Mouse (Mus musculus) cerebellum, adult 11 months (tissue): ENCODE data around the gene Asb17.
A peak's percentile ranks its signal among the peaks of the same experiment; 100 is the strongest.
"Not testable (repeated sequence)": the region's sequence is repeated elsewhere in the genome, so short reads cannot be mapped to it uniquely, and the experiment has no call there.

Experiments used
- DNase-seq: peaks from one replicate; pipeline ENCODE4 v3.0.0; 2022

Asb17 gene

DNA sequence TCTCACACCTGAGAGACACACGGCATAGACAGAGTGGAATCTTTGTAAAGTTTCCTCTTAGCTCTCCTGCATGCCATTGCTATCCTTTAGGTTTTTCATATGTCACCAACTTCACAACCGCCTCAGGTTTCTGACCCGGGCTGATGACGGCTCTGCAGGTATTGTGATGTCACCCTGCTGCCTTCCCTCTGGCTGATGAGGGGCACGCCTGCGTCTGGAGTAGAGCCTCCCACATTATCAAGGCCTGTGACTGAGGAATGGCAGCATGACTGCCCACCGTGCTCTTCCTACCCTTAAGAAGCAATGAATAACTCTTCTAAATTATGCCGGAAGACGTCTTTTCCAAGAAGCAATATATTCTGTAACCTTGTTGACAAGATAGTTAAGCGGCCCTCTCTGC is at the start of gene Asb17:
Gene Asb17 (plus strand): TSS at position 180 of the 400 bp plus-strand sequence.
- DNase-seq, result no peak

DNA sequence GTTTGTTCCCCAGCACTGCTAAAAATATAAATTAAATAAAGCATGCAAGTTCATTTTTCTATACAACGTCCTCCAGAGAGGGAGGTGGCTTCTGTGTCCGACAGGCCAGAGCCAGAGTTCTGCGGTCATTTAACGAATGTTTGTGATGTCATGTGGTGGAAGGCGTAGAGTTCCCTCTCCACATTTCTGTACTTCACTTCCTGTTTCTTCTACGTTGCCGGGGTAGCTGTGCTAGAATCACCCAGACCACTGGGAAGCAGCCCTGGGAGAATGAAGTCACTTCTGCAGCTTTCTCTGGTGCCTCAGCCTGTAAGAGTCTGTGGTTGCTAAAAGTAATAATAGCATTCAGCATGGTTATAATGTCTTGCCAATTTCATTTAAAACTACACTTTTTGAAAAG is 46.4 kb upstream of the Asb17 start:
- no peak for DNase-seq

DNA sequence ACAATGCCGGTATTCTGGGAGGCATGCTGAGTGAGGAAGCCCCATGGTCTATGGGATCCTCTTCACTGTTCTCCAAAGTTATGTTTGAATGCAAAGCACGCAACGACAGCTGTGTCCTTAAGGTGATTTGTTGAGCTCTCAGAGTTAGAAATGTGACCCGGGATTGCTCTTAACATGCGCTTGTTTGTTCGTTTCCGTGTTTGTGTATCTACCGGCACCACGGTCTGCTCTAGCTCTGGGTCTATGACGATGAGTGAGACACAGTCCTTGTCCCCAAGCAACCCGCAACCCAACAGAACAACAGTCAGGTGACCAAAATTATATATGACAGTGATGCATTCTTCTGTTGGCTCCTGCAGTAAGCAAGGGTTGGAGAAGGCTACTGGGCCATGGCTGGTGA is 44.4 kb upstream of the Asb17 start:
- no peak for DNase-seq

DNA sequence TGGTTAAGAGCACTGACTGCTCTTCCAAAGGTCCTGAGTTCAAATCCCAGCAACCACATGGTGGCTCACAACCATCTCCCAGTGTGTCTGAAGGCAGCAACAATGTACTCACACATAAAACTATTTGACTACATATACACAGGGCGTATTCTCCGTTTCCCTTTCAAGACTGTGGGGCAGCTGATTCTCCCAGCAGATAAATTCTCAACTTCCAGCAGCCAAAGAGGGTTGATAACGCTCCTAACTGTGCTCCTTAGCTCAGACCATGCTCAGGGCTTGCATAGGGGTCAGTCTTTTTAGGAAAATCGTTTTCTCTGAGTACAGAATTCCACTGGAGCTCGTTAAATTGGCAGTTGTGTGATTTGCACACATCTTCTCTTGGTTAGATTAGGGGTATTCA is 43.3 kb upstream of the Asb17 start:
- DNase-seq, result no peak

DNA sequence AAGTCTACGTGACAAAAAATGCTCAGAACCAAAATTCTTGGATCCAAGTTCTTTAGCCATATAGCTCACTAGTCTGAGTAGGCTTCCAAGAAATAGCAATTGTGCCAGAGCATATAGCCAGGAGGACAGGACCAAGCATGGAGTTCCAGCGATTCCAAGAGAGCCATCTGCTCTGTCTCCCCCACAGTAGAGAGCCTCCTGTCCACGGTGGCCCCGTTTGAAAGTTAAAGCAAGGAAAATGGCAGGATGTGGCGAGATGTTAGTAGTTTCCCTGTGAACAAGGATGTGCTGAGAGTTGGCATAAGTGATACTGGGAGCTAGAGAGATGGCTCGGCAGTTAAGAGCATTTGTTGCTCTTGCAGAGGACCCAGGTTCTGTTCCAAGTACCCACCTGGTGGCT is 42.5 kb upstream of the Asb17 start:
- no peak for DNase-seq

DNA sequence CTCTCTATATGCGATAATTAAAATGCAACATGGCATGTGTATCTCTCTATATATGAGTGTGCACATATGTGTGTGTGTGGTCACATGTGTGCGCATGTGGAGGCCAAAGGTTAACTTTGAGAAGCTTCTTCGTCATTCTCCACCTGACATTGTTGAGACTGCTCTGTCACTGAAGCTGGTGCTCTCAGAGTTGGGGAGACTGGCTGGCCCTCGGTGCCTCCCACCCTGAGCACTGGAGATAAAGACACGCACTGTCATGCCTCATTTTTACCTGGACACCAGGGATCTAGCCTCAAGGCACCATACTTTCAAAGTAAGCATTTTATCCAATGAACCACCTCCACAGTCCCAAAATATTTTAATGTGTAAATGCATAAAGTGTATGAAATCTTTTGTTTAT is 41.4 kb upstream of the Asb17 start:
- no peak for DNase-seq

DNA sequence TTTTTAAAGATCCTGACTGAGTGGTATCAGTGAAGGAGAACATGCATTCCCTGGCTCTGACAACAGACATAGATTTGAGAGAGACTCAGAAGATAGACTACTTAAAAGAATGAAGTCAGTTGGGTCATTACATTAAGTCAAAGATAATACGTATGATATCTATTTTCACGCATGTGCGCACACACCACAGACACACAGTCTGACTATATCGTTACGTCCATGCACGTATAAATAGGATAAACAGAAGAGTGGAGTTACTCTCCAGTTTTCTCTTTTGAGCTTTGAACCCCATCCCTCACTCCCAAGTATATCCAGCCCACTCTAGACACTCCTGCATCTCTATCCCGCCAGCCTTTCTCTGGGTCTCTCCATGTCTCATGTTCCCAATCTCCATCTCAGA is 40.0 kb upstream of the Asb17 start:
- no peak for DNase-seq

DNA sequence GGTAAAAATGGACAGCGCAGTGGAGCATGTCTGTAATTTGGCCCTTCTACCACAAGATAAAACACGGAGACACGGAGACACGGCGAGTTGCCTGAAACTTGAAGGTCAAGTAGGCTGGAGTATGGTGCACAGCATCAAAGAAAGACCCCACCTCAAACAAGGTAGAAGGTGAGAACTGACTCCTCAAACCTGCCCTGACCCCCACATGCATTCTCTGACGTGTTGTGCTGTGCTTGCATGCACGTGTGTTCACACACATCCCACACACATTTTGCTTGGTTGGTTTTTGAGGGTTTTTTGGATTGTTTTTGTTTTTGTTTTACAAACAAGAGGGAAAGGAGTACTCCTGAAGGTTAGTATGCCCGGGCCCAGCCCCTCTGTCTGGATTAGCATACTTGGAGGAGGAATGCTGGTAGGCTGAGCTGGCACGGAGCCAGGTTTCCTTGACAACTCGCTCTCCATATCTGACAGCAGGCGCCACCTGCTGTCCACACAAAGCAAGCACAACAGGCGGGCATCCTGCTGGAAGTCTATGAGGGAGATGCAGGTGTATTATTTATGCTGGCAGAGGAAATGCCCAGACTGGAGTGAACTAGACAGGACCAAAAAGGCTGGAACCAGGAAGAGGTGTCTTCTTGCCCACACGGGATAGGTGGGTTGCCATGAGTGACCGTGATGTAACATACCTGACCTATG is 37.8 kb upstream of the Asb17 start:
- DNase-seq, result peak; percentile 79

DNA sequence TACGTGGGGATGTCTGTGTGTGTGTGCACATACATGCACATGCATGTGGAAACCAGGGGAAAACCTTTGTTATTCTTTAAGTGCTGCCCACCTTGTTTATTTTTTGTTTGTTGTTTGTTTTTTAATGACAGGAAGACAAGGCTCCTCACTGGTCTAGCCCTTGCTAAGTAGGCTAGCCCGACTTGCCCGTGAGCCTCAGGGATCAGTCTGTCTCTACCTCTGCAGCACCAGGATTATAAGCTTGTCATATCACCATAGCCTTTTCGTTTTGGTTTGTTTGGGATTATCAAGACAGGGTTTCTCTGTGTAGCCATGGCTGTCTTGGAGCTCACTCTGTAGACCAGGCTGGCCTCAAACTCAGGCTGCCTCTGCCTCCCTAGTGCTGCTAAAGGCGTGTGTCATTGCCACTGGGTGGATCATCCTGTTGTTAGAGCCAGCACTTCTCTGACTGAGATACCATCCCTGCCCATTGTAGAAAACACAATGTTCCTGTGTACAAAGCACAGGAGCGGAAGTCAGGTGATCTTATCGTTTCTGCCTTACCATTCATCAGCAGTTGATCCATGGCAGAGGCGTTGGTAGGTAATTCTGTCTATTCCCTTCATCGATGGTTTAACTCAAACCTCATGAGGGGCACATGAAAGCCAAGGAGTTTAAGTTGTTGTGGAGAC is 37.1 kb upstream of the Asb17 start:
- DNase-seq, result no peak

DNA sequence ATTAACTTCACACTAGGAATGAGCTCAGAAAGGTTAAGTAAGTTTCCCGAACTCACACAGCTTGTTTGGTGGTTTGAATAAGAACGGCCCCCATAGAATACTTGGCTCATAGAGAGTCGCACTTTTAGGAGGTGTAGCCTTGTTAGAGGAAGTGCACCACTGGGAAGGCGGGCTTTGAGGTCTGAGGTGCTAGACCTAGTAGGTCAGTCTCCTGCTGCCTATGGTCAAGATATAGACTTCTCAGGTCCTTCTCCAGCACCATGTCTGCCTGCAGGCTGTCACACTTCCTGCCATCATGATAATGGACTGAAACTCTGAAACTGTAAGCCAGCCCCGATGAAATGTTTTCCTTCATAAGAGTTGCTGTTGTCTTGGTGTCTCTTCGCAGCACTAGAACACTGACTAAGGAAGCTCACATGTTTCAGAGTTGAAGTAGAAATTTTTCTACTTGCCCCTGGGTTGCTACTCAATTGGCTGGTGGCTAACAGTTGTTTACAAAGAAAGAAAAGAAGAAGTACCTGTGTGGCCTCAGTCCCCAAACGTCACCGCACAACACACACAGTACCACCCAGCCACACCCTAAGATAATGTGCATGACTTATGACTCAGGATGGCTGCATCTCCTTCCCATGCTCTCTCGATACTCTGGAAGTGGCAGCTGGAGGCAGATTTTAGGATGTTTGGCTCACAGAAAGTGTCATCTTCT is 36.4 kb upstream of the Asb17 start:
- no peak for DNase-seq

DNA sequence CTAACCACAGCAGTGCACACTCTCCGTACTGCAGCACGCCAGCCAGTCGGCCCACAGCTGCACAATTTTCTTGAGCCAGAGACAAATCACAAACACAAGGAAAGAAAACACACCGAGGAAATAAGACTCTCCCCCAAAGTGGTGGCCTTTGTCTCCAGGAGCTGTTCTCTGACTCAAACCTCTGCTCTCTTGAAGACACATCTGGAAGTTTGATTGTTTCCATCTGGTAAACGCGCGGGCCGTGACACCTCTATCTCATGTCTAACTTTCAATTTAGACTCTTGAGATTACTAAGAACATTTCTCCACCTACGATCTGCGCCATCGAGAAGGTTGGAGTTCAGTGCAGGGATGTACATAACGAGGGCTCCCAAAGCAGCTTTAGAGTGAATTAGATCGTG is 35.6 kb upstream of the Asb17 start:
- DNase-seq, result no peak

DNA sequence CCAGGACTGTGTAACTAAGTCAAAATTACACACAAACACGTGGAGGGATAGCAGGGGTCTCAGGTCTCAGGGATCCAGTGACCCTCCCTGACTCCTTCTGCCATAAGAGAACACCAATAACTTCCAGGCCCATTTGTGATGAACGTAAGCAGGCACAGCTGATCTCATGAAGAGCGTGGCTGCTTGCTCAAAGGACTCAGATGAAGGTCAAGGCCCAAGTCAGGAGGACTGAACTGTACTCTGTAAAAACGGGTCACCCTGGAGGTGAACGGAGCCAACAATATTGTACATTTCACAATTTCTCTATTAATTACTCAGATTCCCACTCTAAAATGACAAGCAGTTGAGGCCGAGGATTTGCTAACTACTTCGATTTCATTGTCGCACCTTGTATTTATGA is 30.0 kb upstream of the Asb17 start:
- no peak for DNase-seq

DNA sequence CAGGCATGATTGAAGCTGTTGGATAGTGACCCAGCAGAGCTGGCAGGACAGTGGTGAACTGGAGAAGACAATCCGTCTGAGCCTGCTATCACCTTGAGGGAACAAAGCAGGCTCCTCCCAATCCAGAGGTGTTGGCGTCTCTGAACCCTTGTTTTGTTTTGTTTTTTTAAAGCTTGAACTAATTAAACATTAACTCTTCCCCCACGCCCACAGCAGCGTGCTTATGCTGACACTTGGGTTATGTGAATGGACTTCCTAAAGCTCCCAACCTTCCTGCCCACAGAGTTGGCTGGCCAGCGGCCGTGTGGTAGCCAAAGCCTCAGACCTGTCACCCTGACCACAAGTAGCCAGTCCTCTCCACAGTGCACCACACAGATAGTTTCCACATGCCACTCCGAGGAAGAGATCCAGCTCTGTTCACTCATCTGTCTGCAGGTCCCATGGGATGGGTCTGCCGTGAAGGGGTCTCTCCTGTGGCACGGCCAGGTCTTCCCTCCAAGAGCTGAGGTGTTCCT is 26.6 kb upstream of the Asb17 start:
- DNase-seq, result no peak

DNA sequence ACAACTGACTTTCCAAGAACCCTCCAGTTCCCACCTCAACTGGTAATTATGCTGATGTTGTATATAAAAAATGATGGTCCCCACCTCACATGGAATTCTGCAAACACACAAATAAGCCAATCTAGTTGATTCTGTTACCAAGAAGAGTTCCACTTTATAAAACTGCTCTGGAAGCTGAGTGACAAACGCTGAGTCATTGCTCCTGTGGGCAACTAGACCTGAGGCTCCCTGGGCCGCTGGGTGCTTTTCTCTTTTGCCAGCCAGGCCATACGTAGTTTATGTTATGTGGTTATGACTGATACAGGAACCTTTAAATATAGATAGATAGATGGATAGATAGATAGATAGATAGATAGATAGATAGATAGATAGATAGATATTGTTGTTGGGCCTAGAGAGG is 25.3 kb upstream of the Asb17 start:
- no peak for DNase-seq

DNA sequence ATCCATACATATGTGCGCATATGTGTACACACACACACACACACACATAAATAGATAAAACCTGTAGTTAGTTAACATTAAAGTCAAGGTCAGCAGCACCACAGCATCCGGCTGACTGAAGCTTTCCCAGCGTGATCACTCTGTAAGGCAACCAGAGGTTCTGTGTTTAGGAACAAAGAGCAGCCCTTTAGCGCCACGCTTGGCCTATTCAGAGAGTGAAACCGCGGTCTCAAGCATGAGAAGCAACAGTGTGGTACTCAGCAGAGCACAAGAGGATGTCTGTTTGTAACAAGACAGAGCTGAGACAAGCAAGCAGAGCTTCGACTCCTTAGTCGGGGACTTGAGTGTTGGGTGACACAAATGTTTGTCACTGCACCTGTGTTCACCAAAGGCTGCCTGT is 24.6 kb upstream of the Asb17 start:
- DNase-seq, result no peak

DNA sequence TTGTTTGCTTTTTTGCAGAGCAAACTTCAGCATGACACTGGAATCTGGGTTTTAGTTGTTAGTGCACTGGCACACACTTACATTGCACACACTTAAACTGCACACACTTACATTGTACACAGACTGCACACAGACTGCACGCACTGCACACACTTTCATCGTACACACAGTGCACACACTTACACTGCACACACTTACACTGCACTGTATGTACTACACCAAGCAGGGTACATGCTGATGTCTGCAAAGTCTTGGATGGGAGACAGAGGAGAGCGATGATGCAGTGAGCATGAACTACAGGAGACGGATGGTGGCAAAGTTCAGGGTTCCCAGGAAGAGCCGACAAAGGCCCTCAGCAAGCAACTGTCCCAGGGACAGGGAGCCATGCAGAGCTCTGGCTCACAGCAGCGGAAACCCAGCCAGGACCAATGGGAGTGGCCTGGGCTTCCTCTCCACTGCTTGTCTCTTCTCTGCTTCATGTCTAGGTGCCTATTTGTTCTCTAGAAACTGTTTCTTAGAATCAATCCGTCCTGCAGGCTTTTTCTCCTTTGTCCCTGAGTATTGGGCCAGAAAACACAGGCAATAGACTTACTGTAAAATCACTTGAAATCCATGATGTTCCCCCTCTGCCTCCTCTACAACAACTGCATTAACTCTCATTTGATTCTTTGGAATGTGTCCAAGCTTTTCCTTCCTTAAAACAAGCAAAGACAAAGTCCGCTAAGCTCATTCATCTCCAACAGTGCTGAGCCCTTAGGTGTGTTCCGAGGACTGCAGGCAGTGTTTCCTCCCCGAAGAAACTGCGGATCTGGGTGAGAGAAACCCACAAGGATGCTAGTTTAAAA is 20.1 kb upstream of the Asb17 start:
- DNase-seq, result no peak

DNA sequence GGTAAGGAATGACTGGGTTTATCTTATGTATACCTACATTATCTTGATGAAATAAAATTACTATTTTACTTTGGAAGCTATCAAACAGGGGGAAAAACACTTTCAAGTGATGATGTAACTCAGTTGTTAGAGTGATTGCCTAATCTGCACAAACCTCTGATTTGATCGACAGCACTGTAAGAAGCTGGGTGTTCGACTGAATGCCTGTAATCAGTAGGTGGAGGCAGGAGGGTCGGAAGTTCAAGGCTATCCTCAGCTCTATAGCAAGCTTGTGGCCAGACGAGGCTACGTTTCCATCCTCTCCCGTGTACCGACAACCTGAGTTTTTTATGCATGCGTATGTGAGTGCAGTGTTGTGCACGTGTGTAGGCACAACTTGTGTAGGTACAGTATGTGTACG is 18.8 kb upstream of the Asb17 start:
- DNase-seq, result no peak

DNA sequence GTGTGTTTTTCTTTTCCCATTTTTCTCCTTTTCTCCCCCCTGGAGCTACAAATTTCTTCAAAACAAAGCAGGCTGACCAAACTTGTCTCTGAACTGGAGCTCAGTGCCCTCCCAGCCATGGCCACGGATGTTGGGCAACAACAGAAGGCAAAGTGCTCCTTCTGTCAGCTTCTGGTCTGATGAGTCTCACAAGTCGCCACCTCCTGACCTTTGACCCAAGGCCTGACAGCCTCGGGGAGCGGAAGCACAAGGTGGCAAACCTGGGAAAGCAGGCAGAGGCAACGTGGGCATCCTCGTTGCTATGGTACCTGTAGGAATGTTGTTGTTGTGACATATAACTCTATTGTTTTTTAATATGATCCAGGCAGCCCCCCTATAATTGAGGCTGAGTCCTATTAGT is 17.4 kb upstream of the Asb17 start:
- DNase-seq, result no peak

DNA sequence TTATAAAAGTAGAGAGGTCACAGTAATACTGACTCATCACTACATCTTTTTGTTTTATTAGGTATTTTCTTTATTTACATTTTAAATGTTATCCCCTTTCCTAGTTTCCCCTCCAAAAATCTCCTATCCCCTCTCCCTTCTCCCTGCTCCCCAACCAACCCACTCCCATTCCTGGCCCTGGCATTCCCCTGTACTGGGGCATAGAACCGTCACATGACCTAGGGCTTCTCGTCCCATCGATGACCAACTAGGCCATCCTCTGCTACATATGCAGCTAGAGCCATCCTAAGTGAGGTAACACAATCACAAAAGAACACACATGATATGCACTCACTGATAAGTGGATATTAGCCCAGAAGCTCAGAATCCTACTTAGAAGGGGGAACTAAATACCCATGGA is 14.2 kb upstream of the Asb17 start:
- not testable (repeated sequence) for DNase-seq

DNA sequence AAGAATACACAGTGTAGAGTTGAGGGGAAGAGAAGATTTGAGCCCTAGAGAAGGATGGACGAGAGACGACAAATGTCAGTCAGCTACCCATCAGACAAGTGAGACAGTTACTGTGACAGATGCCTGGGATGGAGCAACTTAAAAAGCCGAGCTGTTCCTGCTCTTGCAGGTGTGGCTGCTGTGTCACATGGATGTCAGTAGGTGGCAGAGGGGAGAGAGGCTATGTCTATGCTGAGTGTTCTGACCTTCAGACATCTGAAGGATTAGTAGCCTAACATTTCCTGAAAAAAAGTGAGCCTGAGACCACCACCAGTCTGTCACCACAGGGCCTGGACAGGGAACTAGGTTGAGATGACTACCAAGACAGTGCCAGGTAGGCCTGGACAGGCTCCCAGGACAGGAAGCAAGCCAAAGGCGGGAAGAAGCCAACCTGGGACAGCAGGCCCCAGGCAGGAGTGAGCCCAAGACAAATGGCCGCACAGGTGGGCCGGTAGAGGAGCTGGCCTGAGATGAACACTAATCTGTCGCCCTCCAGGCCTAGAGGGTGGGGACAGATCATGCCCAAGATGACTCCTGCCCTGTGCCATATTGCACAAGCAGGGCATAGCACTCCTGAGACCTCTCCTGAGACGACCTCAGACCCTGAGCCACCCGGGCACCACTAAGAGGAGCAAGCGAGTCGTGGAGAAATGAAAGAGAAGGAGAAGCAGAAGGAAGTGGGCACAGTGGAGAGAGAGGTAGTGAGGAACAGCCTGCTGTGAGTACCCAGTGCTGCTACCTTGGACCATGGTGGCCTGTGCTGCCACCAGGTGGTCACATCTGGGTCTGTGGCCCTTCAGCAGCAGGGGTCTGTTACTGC is 12.8 kb upstream of the Asb17 start:
- DNase-seq, result peak; percentile 86

DNA sequence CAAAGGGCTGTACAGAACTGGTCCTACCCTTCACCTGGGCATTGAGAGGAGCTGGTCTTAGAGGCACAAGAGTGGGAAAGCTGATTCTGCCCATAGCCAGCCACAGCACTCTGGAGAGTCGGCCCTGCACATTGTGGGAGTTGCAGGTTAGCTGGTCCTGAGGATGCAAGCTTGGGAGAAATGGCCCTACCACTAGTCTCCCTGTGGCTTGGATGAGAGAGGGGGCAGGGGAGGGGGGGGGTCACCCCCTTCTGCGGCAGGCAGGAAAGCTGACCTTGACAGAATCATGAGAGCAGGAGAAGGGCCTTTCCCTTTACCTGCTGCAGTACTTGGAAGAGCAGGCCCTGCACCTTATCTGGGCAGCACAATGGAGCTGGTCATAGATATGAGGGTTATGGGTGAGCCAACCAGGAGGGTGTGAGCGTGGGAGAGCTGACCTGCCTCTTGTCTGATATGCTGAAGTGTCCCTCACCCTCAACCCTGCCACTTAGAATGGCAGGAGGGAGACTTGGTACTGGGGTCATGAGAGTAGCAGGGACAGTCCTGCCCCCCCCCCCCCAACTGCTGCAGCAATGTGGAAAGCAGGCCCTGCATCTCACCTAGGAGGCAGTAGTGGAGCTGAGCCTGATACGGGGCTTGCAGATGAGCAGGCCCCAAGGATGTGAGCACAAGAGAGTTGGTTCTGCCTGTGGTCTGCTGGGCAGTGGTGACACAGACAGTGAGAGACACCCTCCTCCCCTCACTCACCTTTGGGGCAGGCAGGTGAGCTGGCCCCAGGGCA is 11.9 kb upstream of the Asb17 start:
- DNase-seq, result no peak

DNA sequence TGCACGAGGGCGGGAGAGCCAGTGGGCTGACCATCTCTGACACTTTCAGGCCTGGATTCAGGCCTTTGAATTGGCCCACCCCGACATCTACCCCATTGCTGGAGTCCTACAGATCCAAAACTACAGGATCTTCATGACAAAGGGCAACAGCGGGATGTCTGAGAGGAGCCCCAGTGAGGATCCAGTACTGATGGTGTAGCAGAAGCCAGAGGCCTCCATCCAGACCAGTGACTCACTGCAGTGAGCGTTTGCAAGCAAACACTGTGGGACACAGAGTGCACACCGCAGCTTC is 11.4 kb upstream of the Asb17 start:
- no peak for DNase-seq
